Mouse (Mus musculus): Measurements from ENCODE around the gene M1ap. TPM values are rescaled to one million over a fixed set of nuclear protein-coding genes. Genes with fewer than 3 reads are reported as not detected.

M1ap gene
- polyA plus RNA-seq, 1 experiment from 2014 or later, result not detected

- ATAC-seq (ENCODE audit: low FRiP score), result no peak
- H3K4me2 ChIP-seq, result no peak overlapping the region
- H3K36me3 ChIP-seq, result no peaks in the 10 kb centered on the region
- H3K9me3 ChIP-seq (replicated peaks), result no peaks in the 10 kb centered on the region
- H3K27ac ChIP-seq (replicated peaks), result no peak overlapping the region
- H3K4me1 ChIP-seq, result peaks cover 7% of the 10 kb centered on the region
- H3K4me3 ChIP-seq (replicated peaks), result no peak overlapping the region
- peaks cover 5% of the 10 kb centered on the region; the same call in 1 of the 2 replicates for H3K27me3 ChIP-seq (replicated peaks)
- H3K9ac ChIP-seq (replicated peaks), result no peak overlapping the region
- 80% methylated on average over 5 of the region's 5 CpGs for WGBS
Observed at GRCm38 (mm10) chr6:83040601-83041000, 93.9 kb downstream of the M1ap start.

GRCm38 (mm10) chr6:83043561-83043960 lies 96.9 kb downstream of the M1ap start:
- WGBS, result 77% methylated on average over 6 of the region's 6 CpGs
- H3K9ac ChIP-seq (replicated peaks), result no peak overlapping the region
- ATAC-seq (ENCODE audit: low FRiP score), result no peak

GRCm38 (mm10) chr6:83043993-83044392 lies 97.3 kb downstream of the M1ap start:
- H3K36me3 ChIP-seq, result no peaks in the 10 kb centered on the region
- no peaks in the 10 kb centered on the region for H3K27me3 ChIP-seq (replicated peaks)
- no peaks in the 10 kb centered on the region for H3K9me3 ChIP-seq (replicated peaks)
- no peak overlapping the region for H3K9ac ChIP-seq (replicated peaks)
- 91% methylated on average over 5 of the region's 5 CpGs for WGBS
- no peak overlapping the region for H3K27ac ChIP-seq (replicated peaks)
- no peak overlapping the region for H3K4me3 ChIP-seq (replicated peaks)
- no peak overlapping the region for H3K4me2 ChIP-seq
- H3K4me1 ChIP-seq, result no peaks in the 10 kb centered on the region
- no peak for ATAC-seq (ENCODE audit: low FRiP score)

More at GRCm38 (mm10) chr6:83043561-83043960, 96.9 kb downstream of the M1ap start:
- Histone ChIP-seq H3K36me3 (no peaks in the 10 kb centered on the region), H3K4me3 (replicated peaks) (no peak overlapping the region), H3K4me2 (no peak overlapping the region), H3K27ac (replicated peaks) (no peak overlapping the region), H3K4me1 (no peaks in the 10 kb centered on the region; the same call in 1 of the 2 replicates), H3K9me3 (replicated peaks) (no peaks in the 10 kb centered on the region), H3K27me3 (replicated peaks) (no peaks in the 10 kb centered on the region)

GRCm38 (mm10) chr6:83044742-83045141 lies 98.0 kb downstream of the M1ap start:
- Histone ChIP-seq H3K27me3 (replicated peaks) (no peaks in the 10 kb centered on the region), H3K4me1 (no peaks in the 10 kb centered on the region), H3K9me3 (replicated peaks) (no peaks in the 10 kb centered on the region), H3K4me2 (no peak overlapping the region), H3K4me3 (replicated peaks) (no peak overlapping the region), H3K9ac (replicated peaks) (no peak overlapping the region), H3K36me3 (no peaks in the 10 kb centered on the region), H3K27ac (replicated peaks) (no peak overlapping the region)
- no peak for ATAC-seq (ENCODE audit: low FRiP score)
- 79% methylated on average over 9 of the region's 9 CpGs for WGBS

- no peak overlapping the region for H3K4me2 ChIP-seq
- H3K36me3 ChIP-seq, result peaks cover 10% of the 10 kb centered on the region
- ATAC-seq (ENCODE audit: low FRiP score), result no peak
- no peak overlapping the region for H3K4me3 ChIP-seq (replicated peaks)
- WGBS, result 69% methylated on average over 10 of the region's 10 CpGs
- no peaks in the 10 kb centered on the region for H3K27me3 ChIP-seq (replicated peaks)
- no peak overlapping the region for H3K27ac ChIP-seq (replicated peaks)
- H3K4me1 ChIP-seq, result peaks cover 14% of the 10 kb centered on the region
- no peaks in the 10 kb centered on the region for H3K9me3 ChIP-seq (replicated peaks)
- no peak overlapping the region for H3K9ac ChIP-seq (replicated peaks)
Observed at GRCm38 (mm10) chr6:83049367-83049766, 102.7 kb downstream of the M1ap start.

GRCm38 (mm10) chr6:83053136-83053960 lies 106.6 kb downstream of the M1ap start:
- H3K9ac ChIP-seq (replicated peaks), result peak overlapping the region; percentile 76
- H3K36me3 ChIP-seq, result peaks cover 29% of the 10 kb centered on the region
- peak overlapping the region; percentile 67 for H3K4me3 ChIP-seq (replicated peaks)
- H3K4me1 ChIP-seq, result peaks cover 29% of the 10 kb centered on the region
- no peaks in the 10 kb centered on the region for H3K27me3 ChIP-seq (replicated peaks)
- peak overlapping the region; percentile 85 for H3K27ac ChIP-seq (replicated peaks)
- 2% methylated on average over 26 of the region's 26 CpGs for WGBS
- H3K9me3 ChIP-seq (replicated peaks), result no peaks in the 10 kb centered on the region
- peak overlapping the region; percentile 90 for H3K4me2 ChIP-seq
- peak; percentile 8; the same call in 1 of the 2 replicates for ATAC-seq (ENCODE audit: low FRiP score)

- Histone ChIP-seq H3K27ac (replicated peaks) (peak within 1 kb of the TSS; percentile 85), H3K9ac (replicated peaks) (peak within 1 kb of the TSS; percentile 76), H3K27me3 (replicated peaks) (no peaks in the 10 kb centered on the region), H3K9me3 (replicated peaks) (no peaks in the 10 kb centered on the region), H3K4me1 (peaks cover 29% of the 10 kb centered on the region), H3K4me3 (replicated peaks) (peak within 1 kb of the TSS; percentile 67), H3K36me3 (peaks cover 29% of the 10 kb centered on the region), H3K4me2 (peak within 1 kb of the TSS; percentile 90)
- peak; percentile 97 for ATAC-seq (ENCODE audit: low FRiP score)
- WGBS, result under 1% methylated on average over 64 of the region's 64 CpGs
Observed at GRCm38 (mm10) chr6:83054074-83054851, 107.6 kb downstream of the M1ap start, which contains the start of gene Aup1. Gene Aup1 (plus strand): TSS chr6:83054521.

GRCm38 (mm10) chr6:83054871-83055431 lies 108.2 kb downstream of the M1ap start, which contains the start of gene Htra2:
Gene Htra2 (minus strand): TSS chr6:83055273.
- no peaks in the 10 kb centered on the region for H3K27me3 ChIP-seq (replicated peaks)
- peak within 1 kb of the TSS; percentile 90 for H3K4me2 ChIP-seq
- peaks cover 29% of the 10 kb centered on the region for H3K4me1 ChIP-seq
- peaks cover 29% of the 10 kb centered on the region for H3K36me3 ChIP-seq
- H3K4me3 ChIP-seq (replicated peaks), result peak within 1 kb of the TSS; percentile 67
- ATAC-seq (ENCODE audit: low FRiP score), result peak; percentile 45
- no peaks in the 10 kb centered on the region for H3K9me3 ChIP-seq (replicated peaks)
- H3K27ac ChIP-seq (replicated peaks), result peak within 1 kb of the TSS; percentile 85
- under 1% methylated on average over 45 of the region's 50 CpGs for WGBS
- peak within 1 kb of the TSS; percentile 76 for H3K9ac ChIP-seq (replicated peaks)

- no peak for ATAC-seq (ENCODE audit: low FRiP score)
- Histone ChIP-seq H3K4me2 (no peak within 1 kb of the TSS), H3K27me3 (replicated peaks) (peaks cover 27% of the 10 kb centered on the region), H3K27ac (replicated peaks) (no peak within 1 kb of the TSS), H3K4me3 (replicated peaks) (no peak within 1 kb of the TSS), H3K9ac (replicated peaks) (no peak within 1 kb of the TSS), H3K4me1 (peaks cover 23% of the 10 kb centered on the region), H3K9me3 (replicated peaks) (no peaks in the 10 kb centered on the region), H3K36me3 (peaks cover 19% of the 10 kb centered on the region)
- WGBS, result 64% methylated on average over 3 of the region's 3 CpGs
Observed at GRCm38 (mm10) chr6:83057790-83058189, 111.1 kb downstream of the M1ap start, which contains the start of gene Dqx1. Gene Dqx1 (plus strand): TSS chr6:83057844.

GRCm38 (mm10) chr6:83058725-83059124 lies 112.0 kb downstream of the M1ap start:
- Histone ChIP-seq H3K9me3 (replicated peaks) (no peaks in the 10 kb centered on the region), H3K9ac (replicated peaks) (no peak overlapping the region), H3K36me3 (peaks cover 19% of the 10 kb centered on the region), H3K27ac (replicated peaks) (no peak overlapping the region), H3K27me3 (replicated peaks) (peaks cover 36% of the 10 kb centered on the region), H3K4me3 (replicated peaks) (no peak overlapping the region), H3K4me2 (no peak overlapping the region), H3K4me1 (peaks cover 15% of the 10 kb centered on the region)
- 85% methylated on average over 2 of the region's 2 CpGs for WGBS
- no peak for ATAC-seq (ENCODE audit: low FRiP score)

- Histone ChIP-seq H3K4me1 (peaks cover 20% of the 10 kb centered on the region), H3K36me3 (no peaks in the 10 kb centered on the region), H3K27me3 (replicated peaks) (peaks cover 94% of the 10 kb centered on the region), H3K9me3 (replicated peaks) (no peaks in the 10 kb centered on the region), H3K9ac (replicated peaks) (no peak overlapping the region), H3K27ac (replicated peaks) (no peak overlapping the region), H3K4me3 (replicated peaks) (no peak overlapping the region), H3K4me2 (no peak overlapping the region)
- WGBS, result 45% methylated on average over 8 of the region's 8 CpGs
- ATAC-seq (ENCODE audit: low FRiP score), result no peak
Observed at GRCm38 (mm10) chr6:83065995-83066394, 119.3 kb downstream of the M1ap start.

All from neural tube, embryonic 15.5 days (tissue).